Mouse (Mus musculus) olfactory bulb, adult 2 months (tissue): ENCODE measurements around the gene Olfr196.
"Not testable (repeated sequence)": the region's sequence is repeated elsewhere in the genome, so short reads cannot be mapped to it uniquely, and the experiment has no call there.

ENCODE experiments used
- CTCF ChIP-seq: fragments of 200-500 bp; IDR thresholded peaks from 2 replicates; pipeline ENCODE4 v1.5.1; 2012; ENCODE audit warnings: low read depth, mild to moderate bottlenecking, low read length, moderate library complexity; ENCODE audit not compliant: insufficient read depth
- POLR2A ChIP-seq: fragments of 200-500 bp; IDR thresholded peaks from 2 replicates; pipeline ENCODE4 v1.6.1; 2012; ENCODE audit warnings: mild to moderate bottlenecking, low read depth, low read length, moderate library complexity; ENCODE audit not compliant: insufficient read depth

- not testable (repeated sequence) for TF ChIP-seq CTCF, POLR2A
Measured at GRCm38 (mm10) chr16:59219667-59220066, 49.4 kb upstream of the Olfr196 start, which contains the start of gene Olfr199.
